Mouse (Mus musculus) cerebellum, postnatal 25 days (tissue): Measurements from ENCODE around the gene Ncf1.

ENCODE experiments used
- DNase-seq, 2 experiments: peaks; one replicate each; pipeline ENCODE4 v3.0.0; 2021; ENCODE audit warnings: mixed read lengths in 2 of 2

Ncf1 gene

DNA sequence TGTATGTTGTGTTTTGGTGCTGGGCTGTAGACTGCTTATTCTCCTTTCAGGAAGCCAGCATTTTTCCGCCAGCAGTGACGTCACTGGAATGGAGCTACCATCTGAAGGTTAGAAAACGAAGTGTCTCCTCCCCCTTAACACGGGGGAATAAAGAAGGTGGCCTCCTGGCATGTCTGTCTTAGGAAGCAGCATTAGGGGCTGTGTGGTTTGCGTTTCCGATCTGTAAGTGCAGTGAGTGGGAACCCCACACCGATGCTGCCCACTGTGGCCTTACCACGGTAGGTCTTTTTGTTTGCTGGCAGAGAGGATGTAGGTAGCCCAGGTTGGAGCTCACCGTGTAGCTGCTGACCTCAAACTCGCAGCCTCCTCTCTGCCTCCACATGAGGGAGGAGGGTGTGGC lies 22.7 kb downstream of the Ncf1 start:
- no peak for DNase-seq

DNA sequence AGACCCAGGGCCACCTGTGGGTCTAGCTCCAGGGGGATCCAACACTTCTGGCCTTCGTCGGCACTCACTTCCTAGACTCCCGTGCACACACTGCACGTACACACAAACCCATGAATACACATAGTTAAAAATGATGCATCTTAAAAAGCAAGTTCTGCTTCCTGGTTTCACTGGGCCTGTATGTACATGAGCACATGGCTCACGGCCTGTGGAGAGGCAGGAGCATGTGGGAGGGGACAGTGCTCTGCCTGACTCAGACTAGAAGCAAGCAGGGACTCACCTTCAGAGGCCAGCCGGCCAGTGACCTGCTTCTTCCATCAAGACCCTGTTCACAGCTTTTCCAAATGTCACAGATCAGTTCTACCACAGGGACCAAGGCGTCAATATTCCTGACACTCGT lies 35.8 kb downstream of the Ncf1 start:
- DNase-seq: no peak

DNA sequence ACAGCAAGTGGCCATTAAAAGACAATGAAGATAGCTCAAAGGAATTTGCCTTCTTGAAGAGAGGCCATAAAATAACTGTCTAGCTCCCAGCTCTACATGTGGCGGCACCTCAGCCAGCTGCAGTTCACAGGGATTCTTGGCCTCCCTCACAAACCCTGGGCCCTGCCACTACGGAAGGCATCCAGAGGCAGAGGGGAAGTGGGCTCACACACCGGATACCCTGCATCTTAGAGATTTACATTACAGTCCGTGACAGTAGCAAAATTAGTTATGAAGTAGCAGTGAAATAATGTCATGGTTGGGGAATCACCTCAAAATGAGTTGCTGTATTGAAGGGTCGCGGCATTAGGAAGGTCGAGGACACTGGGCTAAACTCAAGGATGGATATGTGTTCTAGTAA lies 40.9 kb downstream of the Ncf1 start:
- no peak for DNase-seq

GRCm38 (mm10) chr5:134186961-134187731 lies 42.3 kb downstream of the Ncf1 start:
- DNase-seq: peak; percentile 57 to 71

DNA sequence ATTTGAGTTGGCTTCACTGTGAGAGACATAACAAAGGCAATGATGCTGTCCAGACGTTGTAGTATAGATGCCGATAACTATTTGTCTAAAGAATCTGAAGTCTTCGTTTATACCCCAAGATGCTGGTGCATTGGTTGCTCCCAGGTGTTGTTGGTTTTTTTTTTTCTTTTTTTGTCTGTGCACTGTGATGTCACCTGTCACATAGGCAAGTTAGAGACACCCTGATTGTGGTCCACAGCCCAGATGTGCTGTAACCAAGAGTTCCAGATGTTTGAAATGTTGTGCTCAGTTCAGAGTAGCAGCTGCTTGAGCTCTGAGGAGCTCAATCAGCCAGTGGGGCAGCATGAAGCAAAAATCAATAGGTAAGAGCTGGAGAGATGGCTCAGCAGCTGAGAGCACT lies 43.4 kb downstream of the Ncf1 start:
- DNase-seq: no peak

DNA sequence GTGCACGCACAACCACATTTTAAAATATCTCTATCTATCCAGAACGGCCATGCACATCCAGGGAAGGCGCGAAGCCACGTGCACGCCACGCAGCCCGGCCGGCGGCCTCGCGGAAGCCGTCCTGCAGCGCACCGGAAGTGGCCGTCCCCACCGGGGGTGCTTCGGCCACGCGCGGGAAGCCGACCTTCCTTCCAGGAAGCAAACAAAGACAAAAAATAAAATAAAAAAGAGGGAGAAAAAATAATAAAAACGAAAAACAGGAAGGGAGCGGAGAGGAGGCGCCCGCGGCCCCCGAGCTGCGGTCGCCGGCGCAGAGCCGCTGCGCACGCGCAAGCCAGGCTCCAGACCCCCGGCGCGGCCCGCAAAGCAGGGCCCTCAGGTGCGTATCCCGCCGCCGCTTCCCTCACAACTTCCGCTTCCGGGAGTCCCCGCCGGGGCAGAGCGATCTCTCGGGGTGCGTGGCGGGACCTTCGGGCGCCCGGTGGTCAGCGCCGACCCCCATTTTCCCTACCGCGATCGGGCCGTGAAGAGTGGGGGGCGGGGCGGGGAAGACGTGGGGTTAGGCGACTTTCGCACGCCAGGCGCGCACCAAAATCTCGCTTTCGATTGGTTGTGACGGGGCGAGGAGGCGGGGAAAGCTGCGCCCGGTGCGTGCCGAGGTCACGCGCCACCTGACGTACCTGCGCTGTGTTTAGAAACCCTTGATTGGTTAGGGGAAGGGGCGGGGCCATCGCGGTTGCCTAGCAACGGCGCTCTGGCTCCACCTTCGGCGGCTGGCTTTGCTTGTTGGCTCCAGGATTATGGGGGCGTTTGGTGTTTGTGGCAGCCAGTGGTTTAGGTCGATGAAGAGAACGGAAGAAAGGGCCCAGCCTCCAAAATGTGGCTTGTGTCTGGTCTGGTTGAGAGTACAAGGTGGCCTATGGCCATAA lies 45.3 kb downstream of the Ncf1 start, which contains the start of gene Gtf2ird2:
Gtf2ird2 (plus strand) TSS at position 140 of the 929 bp plus-strand sequence.
- DNase-seq: peak; percentile 99 to 100

GRCm38 (mm10) chr5:134183162-134183561 lies 46.3 kb downstream of the Ncf1 start:
- DNase-seq: no peak

GRCm38 (mm10) chr5:134182735-134183134 lies 46.7 kb downstream of the Ncf1 start:
- DNase-seq: no peak

GRCm38 (mm10) chr5:134182172-134182571 lies 47.3 kb downstream of the Ncf1 start:
- DNase-seq: no peak

- DNase-seq: peak; percentile 77 to 87
These were observed 49.6 kb downstream of the Ncf1 start for GRCm38 (mm10) chr5:134179871-134180270.

GRCm38 (mm10) chr5:134178536-134178935 lies 50.9 kb downstream of the Ncf1 start:
- DNase-seq: no peak

DNA sequence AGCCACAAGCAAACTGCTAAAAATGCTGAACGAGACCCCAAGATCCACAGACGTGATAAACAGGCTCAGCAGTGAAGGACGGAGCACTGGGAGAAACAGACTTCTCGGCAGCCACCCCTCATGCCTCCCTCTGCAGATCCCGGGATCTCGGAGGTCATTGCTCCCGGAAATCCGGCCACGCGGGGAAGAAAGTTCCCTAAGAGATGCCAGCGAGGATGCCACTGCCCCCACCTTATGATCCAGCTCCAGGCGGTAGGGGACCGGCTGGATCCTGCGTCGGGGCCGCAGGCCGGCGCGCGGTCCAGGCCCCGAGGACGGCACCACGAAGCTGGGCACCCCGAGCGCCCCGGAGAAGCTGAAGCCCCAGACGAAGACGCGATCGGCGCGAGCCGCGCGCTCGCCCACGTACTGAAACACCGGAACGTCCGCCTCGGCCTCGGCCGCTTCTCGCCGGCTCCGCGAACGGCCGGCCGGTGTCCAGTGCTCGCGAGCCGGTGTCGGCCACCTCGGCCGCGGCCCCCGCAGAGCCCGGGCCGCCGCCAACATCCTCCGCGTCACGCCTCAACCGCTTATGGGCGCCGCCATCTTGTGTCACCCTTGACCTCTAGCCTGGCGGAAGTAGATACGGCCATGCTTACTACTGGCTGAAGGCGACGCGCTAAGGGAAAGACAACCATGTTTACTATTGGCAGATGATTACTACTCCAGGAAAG lies 53.1 kb downstream of the Ncf1 start, which contains the start of gene Rcc1l:
Rcc1l (minus strand) TSS at position 606 of the 713 bp plus-strand sequence.
- peak; percentile 86 to 90 for DNase-seq

DNA sequence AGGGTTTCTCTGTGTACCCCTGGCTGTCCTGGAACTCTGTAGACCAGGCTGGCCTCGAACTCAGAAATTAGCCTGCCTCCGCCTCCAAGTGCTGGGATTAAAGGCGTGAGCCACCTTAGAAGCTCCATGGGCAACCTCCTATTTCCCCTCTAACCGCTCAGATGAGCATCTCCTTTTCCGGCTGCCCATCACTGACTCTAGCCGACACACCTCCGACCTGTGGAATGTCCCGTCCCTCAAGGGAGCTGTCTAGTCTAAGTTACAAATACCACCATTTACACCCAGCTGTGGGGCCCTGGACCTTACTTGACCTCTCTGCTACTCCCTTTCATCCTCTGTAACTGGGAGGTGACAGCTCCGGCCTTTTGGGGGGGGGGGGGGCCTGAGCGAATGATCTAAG lies 53.7 kb downstream of the Ncf1 start:
- DNase-seq: peak in 1 of 2 experiments; percentile 20

- peak in 1 of 2 experiments; percentile 34 for DNase-seq
These were observed 56.2 kb downstream of the Ncf1 start for GRCm38 (mm10) chr5:134173206-134173605.

- DNase-seq: no peak
These were observed 59.3 kb downstream of the Ncf1 start for GRCm38 (mm10) chr5:134170167-134170566.
